Mouse (Mus musculus): ENCODE measurements at regions not wholly inside any gene's neighbourhood (a gene's known extent, or its start where the extent isn't known, plus 50 kb on each side); places are given as distances from the start of the nearest gene placed in this dataset.
A peak's percentile ranks its signal among the peaks of the same experiment; 100 is the strongest.
"Not testable (repeated sequence)": the region's sequence is repeated elsewhere in the genome, so short reads cannot be mapped to it uniquely, and the experiment has no call there.

DNA sequence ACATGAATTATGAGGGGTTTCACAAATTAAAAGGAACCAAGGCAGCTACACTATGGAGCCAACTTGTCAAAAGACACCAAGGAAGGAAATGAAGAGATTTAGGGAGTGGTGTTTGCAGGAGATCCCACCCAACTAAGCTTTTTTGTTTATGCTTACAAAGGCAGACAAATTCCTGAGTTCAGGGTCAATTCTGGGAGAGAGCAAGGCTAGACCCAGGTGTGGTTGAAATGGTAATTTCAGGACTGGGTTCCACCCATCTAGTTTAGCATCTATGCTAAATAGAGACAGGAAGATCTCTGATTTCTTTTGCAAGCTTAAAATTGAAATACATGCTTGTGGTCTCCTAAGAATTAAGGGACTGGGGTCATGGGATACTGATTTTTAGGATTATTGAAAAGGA lies 286.0 kb upstream of the Pcdh17 start:
- intact Hi-C loops (cut with DNase I), result no loop called here
- DNase-seq (ENCODE audit: low spot score in 2 of 2), result no peak

DNA sequence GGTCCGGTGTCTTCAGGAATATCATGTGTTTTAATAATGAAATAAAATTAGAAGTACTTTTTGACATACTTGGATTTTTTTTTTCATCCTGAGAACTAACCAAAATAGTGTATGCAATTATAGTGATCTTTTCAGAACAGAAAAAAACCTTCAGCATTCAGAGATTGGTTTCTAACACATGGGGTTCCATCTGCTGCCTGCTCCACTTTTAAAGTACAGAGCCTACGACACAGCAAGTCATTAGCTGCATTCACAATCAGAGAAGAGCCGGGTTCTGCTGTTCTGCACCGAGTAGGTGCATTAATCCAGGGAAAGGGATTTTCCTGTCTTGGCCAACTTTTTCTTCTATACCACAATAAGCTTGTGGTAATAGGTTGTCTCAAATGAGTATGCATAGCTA lies 267.9 kb upstream of the Pcdh17 start:
- intact Hi-C loops (cut with DNase I), result no loop called here

DNA sequence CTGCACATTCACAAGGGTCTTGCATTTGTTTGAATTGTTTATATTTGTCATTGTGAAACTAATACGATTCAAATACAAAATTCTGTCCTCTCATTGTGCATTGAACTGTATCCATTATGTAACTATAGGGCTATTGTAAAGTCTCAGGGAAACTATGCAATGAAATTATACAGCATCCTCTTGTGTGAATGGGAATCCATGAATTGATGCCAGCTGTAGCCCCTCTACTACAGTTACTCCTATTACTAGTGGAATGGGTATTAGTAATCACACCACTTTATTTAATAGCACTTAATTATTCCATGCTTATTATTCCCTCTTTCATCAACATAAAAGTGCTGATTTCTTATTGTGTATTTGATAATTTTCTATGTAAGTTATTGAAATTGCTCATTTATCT lies 232.4 kb upstream of the Pcdh17 start:
- intact Hi-C loops (cut with DNase I), result no loop called here
- no peak for DNase-seq (ENCODE audit: low spot score in 2 of 2)

More for the DNA sequence above, 267.9 kb upstream of the Pcdh17 start:
- peak; percentile 20 to 21 for DNase-seq (ENCODE audit: low spot score in 2 of 2)

DNA sequence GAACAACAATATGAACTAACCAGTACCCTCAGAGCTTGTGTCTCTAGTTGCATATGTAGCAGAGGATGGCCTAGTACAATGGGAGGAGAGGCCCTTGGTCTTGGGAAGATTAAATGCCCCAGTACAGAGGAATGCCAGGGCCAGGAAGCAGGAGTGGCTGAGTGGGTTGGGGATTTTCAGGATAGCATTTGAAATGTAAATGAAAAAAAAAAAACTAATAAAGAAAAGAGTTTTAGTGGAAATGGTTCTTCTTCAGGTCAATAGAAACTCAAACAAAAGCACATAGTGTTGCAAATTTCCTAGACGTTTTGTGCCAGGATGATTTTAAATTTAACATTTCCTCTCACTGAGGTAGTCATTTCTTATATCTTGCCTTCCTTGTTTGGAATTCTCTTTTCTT lies 220.4 kb upstream of the Pcdh17 start:
- DNase-seq (ENCODE audit: low spot score in 2 of 2), result no peak
- intact Hi-C loops (cut with DNase I), result no loop called here

- DNase-seq (ENCODE audit: low spot score in 2 of 2), result no peak
- intact Hi-C loops (cut with DNase I), result no loop called here
These were observed 219.4 kb upstream of the Pcdh17 start for GRCm38 (mm10) chr14:84223924-84224323.

- intact Hi-C loops (cut with DNase I); DNase-seq (ENCODE audit: low spot score in 2 of 2): not testable (repeated sequence)
These were observed 195.4 kb upstream of the Pcdh17 start for GRCm38 (mm10) chr14:84248006-84248405.

DNA sequence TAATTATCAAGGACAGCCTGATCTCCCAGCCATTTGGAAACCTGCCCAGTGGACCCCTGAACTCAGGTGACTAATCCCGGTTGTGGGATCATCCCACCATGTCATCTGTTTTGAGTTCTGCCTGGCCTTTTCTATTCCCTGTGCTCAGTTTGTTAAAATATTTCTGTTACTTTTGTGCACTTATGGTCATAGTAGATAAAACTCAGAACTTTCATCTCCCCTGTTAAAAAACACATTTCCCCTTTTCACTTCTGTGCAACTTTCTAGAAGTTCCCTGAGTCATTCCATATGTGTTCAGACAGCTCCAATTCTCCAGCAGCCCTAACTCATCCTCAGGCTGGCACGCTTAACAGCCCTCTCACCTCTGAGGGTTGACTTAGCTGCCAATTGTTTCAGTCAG lies 190.8 kb upstream of the Pcdh17 start:
- intact Hi-C loops (cut with DNase I), result no loop called here
- no peak for DNase-seq (ENCODE audit: low spot score in 2 of 2)

GRCm38 (mm10) chr14:84257671-84258070 lies 185.7 kb upstream of the Pcdh17 start:
- DNase-seq (ENCODE audit: low spot score in 2 of 2), result no peak
- intact Hi-C loops (cut with DNase I), result no loop called here

DNA sequence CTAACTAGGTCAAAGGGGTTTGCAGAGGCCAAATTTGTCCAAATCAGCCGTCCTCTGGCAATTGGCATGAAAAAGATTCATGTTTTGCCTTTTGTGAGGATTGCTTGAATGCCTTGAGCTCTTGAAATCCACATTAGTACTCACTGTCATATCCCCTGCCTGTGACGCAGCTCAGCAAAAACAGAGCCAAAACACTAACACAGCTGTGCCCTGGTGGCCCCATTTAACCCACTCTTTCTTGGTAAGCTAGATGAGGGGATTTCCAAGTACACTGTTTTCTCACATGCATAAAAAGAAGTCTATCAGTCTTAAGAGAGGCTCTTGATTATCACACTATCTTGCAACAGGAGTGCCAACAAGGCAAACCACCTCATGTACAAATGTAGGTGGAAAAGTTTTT lies 184.7 kb upstream of the Pcdh17 start:
- intact Hi-C loops (cut with DNase I), result no loop called here
- DNase-seq (ENCODE audit: low spot score in 2 of 2), result no peak

- intact Hi-C loops (cut with DNase I), result no loop called here
- DNase-seq (ENCODE audit: low spot score in 2 of 2), result no peak
These were observed 179.4 kb upstream of the Pcdh17 start for GRCm38 (mm10) chr14:84263936-84264335.

- DNase-seq (ENCODE audit: low spot score in 2 of 2), result no peak
- intact Hi-C loops (cut with DNase I), result no loop called here
These were observed 177.1 kb upstream of the Pcdh17 start for GRCm38 (mm10) chr14:84266217-84266616.

DNA sequence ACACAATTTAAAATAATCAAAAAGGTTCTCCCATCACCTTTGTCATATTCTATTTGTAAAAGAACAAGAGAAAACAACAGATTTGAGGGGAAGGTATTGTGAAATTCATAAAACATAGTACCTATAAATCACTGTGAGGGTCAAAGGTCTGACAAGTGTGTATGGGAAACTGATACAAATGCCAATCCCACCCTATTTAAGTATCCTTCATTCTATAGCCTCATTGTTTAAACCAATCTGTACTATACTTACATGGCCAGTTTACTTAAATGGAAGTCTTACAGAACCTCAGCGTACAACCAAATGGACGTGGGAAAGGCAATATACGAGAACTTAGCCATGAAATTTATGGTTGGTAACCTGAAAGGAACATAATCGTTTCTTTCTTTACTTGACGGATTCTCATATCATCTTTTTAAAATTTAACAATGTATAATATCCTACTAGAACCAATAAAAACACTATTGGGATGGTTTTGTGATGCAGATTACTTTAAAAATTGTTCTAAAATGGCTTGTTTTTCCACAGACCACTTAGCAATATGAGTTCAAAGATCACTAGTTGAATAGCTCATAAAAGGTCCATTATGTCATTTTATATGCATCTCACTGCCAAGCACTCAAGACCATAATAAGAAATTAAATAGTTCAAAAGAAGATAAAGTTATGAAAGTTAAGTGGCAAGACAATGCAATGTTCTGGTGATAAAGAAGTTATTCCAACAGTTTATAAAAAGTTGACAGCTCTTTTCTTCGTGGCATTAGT lies 159.7 kb upstream of the Pcdh17 start:
- DNase-seq (ENCODE audit: low spot score in 2 of 2), result no peak
- intact Hi-C loops (cut with DNase I), result no loop called here

- no peak for DNase-seq (ENCODE audit: low spot score in 2 of 2)
- intact Hi-C loops (cut with DNase I), result no loop called here
These were observed 122.6 kb upstream of the Pcdh17 start for GRCm38 (mm10) chr14:84320738-84321137.

GRCm38 (mm10) chr14:84339604-84340003 lies 103.8 kb upstream of the Pcdh17 start:
- no peak for DNase-seq (ENCODE audit: low spot score in 2 of 2)
- intact Hi-C loops (cut with DNase I), result no loop called here

All from left cerebral cortex, postnatal 36 days (tissue).